Mouse (Mus musculus) ES-Bruce4 (cell line): Measurements from ENCODE around the gene Cd300ld. TPM values are rescaled to one million over a fixed set of nuclear protein-coding genes. Genes with fewer than 3 reads are reported as not detected.
"Not testable (repeated sequence)": the region's sequence is repeated elsewhere in the genome, so short reads cannot be mapped to it uniquely, and the experiment has no call there.

Experiments used
- H3K27ac ChIP-seq: 2 replicates; pipeline ENCODE4 v1.5.1; 2012; ENCODE audit warnings: low read length, inconsistent platforms; ENCODE audit not compliant: insufficient read depth
- H3K27me3 ChIP-seq: 2 replicates; pipeline ENCODE4 v1.6.1; 2012; ENCODE audit warnings: mild to moderate bottlenecking, low read length, inconsistent platforms; ENCODE audit not compliant: control insufficient read depth, poor library complexity, insufficient read depth, severe bottlenecking
- H3K36me3 ChIP-seq: 2 replicates; pipeline ENCODE4 v1.6.1; 2012; ENCODE audit warnings: inconsistent platforms, mild to moderate bottlenecking, low read length, moderate library complexity; ENCODE audit not compliant: control insufficient read depth, poor library complexity, insufficient read depth, severe bottlenecking
- H3K4me1 ChIP-seq: one replicate; pipeline ENCODE4 v1.8.1; 2011; ENCODE audit warnings: low read length; ENCODE audit not compliant: control insufficient read depth, insufficient read depth
- H3K4me3 ChIP-seq: 2 replicates; pipeline ENCODE4 v1.5.1; 2011; ENCODE audit warnings: low read depth, mild to moderate bottlenecking, low read length
- H3K9ac ChIP-seq: 2 replicates; pipeline ENCODE4 v1.6.1; 2012; ENCODE audit warnings: low read depth, mild to moderate bottlenecking, inconsistent platforms; ENCODE audit not compliant: poor library complexity, severe bottlenecking
- H3K9me3 ChIP-seq: replicated peaks from 2 replicates; pipeline ENCODE4 v1.6.1; 2012; ENCODE audit warnings: mild to moderate bottlenecking, low read length, inconsistent platforms; ENCODE audit not compliant: control insufficient read depth, poor library complexity, insufficient read depth, severe bottlenecking
- CTCF ChIP-seq: IDR thresholded peaks from one replicate; pipeline ENCODE4 v1.8.1; 2011; ENCODE audit warnings: low read depth, low read length
- EP300 ChIP-seq: IDR thresholded peaks from 2 replicates; pipeline ENCODE4 v1.6.1; 2011; ENCODE audit warnings: low read depth, low read length; ENCODE audit not compliant: insufficient read depth
- POLR2A ChIP-seq: IDR thresholded peaks from one replicate; pipeline ENCODE4 v1.8.1; 2011; ENCODE audit warnings: low read length; ENCODE audit not compliant: insufficient read depth
- polyA plus RNA-seq: library from polyadenylated mRNA; stranded (reverse); fragments of >200 nt; gene quantifications from 2 replicates; pipeline ENCODE4 v1.2.4, GENCODE M21; 2011; ENCODE audit warnings: low read depth; ENCODE audit not compliant: missing spikeins, insufficient read depth, insufficient read length

The Cd300ld gene
- not detected in 2 replicates for polyA plus RNA-seq

- Histone ChIP-seq H3K27me3 (no peaks in the 10 kb centered on the region), H3K9me3 (no peaks in the 10 kb centered on the region), H3K9ac (no peak within 1 kb of the TSS), H3K36me3 (no peaks in the 10 kb centered on the region), H3K27ac (no peak within 1 kb of the TSS), H3K4me3 (no peak within 1 kb of the TSS), H3K4me1 (no peaks in the 10 kb centered on the region)
- TF ChIP-seq POLR2A, result no peak
- TF ChIP-seq CTCF, result no peak
Observed at GRCm38 (mm10) chr11:114989793-114990192, at the start of gene Cd300ld. Gene Cd300ld (minus strand): TSS chr11:114989922.

GRCm38 (mm10) chr11:115037669-115038068, 47.9 kb upstream of the Cd300ld start, which contains the start of gene Cd300ld5:
Gene Cd300ld5 (minus strand): TSS chr11:115037769.
- H3K4me1 ChIP-seq, result not testable (repeated sequence)

GRCm38 (mm10) chr11:115026912-115027311, 37.2 kb upstream of the Cd300ld start, which contains the start of gene Cd300ld4:
Gene Cd300ld4 (minus strand): TSS chr11:115027012.
- H3K4me3 ChIP-seq, H3K9me3 ChIP-seq, H3K4me1 ChIP-seq, H3K9ac ChIP-seq, H3K36me3 ChIP-seq, H3K27ac ChIP-seq, H3K27me3 ChIP-seq: not testable (repeated sequence)

More at GRCm38 (mm10) chr11:115037669-115038068, 47.9 kb upstream of the Cd300ld start, which contains the start of gene Cd300ld5:
- not testable (repeated sequence) for H3K9ac ChIP-seq, H3K4me3 ChIP-seq, H3K36me3 ChIP-seq, H3K9me3 ChIP-seq, H3K27ac ChIP-seq, H3K27me3 ChIP-seq

- H3K4me1 ChIP-seq, H3K9me3 ChIP-seq, H3K4me3 ChIP-seq, H3K9ac ChIP-seq, H3K27me3 ChIP-seq, H3K36me3 ChIP-seq, H3K27ac ChIP-seq: not testable (repeated sequence)
Observed at GRCm38 (mm10) chr11:115016093-115016492, 26.4 kb upstream of the Cd300ld start, which contains the start of gene Cd300ld2. Gene Cd300ld2 (minus strand): TSS chr11:115016193.

GRCm38 (mm10) chr11:115004070-115004469, 14.3 kb upstream of the Cd300ld start:
- no peaks in the 10 kb centered on the region for H3K36me3 ChIP-seq
- H3K4me3 ChIP-seq, result no peak overlapping the region
- TF ChIP-seq POLR2A (no peak), CTCF (no peak), EP300 (no peak)
- H3K4me1 ChIP-seq, result no peaks in the 10 kb centered on the region
- H3K9me3 ChIP-seq, result no peaks in the 10 kb centered on the region
- no peaks in the 10 kb centered on the region for H3K27me3 ChIP-seq
- H3K27ac ChIP-seq, result no peak overlapping the region
- H3K9ac ChIP-seq, result no peak overlapping the region

- Histone ChIP-seq H3K27ac (no peak within 1 kb of the TSS), H3K36me3 (no peaks in the 10 kb centered on the region), H3K27me3 (no peaks in the 10 kb centered on the region), H3K9ac (no peak within 1 kb of the TSS), H3K4me3 (no peak within 1 kb of the TSS), H3K9me3 (no peaks in the 10 kb centered on the region), H3K4me1 (no peaks in the 10 kb centered on the region)
- TF ChIP-seq POLR2A (no peak), CTCF (no peak), EP300 (no peak)
Observed at GRCm38 (mm10) chr11:115001474-115002040, 11.8 kb upstream of the Cd300ld start, which contains the start of gene Cd300c2. Gene Cd300c2 (minus strand): TSS chr11:115001880.
